Mouse (Mus musculus): Measurements from ENCODE around the gene Hemgn.

Gene Hemgn

GRCm38 (mm10) chr4:46413406-46413805 lies at the start of gene Hemgn:
Gene Hemgn, minus strand, starts transcription at chr4:46413506.
- no peak for DNase-seq (ENCODE audit: low read depth)

DNA sequence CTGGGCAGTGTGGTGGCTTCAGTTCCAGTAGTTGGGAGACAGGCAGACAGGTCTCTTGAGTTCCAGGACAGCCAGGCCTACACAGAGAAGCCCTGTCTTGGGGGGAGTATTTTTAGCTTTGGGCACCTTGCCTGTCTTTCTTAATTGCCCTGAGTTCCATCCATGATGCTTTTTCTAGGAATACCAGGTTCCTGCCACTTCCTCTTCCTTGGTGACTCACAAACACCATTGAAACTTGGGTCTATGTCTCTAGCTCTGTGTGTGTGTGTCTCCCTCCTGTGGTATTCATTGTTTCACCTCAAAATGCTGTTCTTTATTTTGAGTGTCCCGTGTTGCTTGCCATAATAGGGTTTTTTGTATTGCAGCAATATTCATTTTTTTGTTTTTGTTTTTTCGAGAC lies 45.1 kb upstream of the Hemgn start:
- DNase-seq (ENCODE audit: low read depth): no peak

DNA sequence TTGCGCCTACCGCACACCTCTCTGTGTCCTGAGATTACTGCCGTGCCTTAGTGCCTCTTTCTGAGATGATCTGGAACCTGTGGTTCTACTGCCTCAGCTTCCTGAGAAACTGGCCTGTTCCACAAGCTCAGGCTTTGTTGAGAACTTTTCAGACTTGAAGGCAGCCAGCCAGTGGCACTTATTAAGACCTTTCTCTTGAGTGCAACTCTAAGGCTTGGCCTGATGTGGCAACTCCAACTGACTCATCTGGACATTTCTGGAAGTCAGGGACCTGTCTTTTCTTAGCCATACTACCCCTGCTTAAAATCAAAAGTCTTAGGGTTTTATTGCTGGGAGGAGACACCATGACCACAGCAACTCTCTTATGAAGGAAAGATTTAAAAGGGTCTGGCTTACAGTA lies 43.9 kb upstream of the Hemgn start:
- DNase-seq (ENCODE audit: low read depth): no peak

GRCm38 (mm10) chr4:46456762-46457161 lies 43.5 kb upstream of the Hemgn start:
- no peak for DNase-seq (ENCODE audit: low read depth)

- DNase-seq (ENCODE audit: low read depth): peak; percentile 50
Observed at GRCm38 (mm10) chr4:46454097-46454864, 41.0 kb upstream of the Hemgn start.

- DNase-seq (ENCODE audit: low read depth): no peak
Observed at GRCm38 (mm10) chr4:46452855-46453719, 39.8 kb upstream of the Hemgn start.

DNA sequence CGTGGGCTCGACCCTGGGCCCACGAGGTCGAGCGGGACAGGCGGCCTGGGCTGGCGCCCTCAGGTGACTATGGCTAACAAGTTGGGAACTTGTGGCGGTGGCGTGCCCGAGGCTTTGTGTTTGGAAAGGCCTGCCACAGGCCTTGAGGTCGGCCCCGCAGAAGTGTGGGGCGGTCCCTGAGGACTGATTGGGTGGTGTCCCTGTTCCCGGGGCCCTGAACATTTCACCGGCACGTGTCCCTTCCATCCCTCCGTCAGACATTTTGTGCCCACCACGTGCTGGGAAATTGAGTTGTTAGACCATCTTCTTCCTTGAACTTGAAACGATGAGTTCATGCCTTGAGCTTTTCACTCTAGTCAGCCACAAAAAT lies 39.2 kb upstream of the Hemgn start:
- no peak for DNase-seq (ENCODE audit: low read depth)

- peak; percentile 84 for DNase-seq (ENCODE audit: low read depth)
Observed at GRCm38 (mm10) chr4:46451758-46452480, 38.6 kb upstream of the Hemgn start.

DNA sequence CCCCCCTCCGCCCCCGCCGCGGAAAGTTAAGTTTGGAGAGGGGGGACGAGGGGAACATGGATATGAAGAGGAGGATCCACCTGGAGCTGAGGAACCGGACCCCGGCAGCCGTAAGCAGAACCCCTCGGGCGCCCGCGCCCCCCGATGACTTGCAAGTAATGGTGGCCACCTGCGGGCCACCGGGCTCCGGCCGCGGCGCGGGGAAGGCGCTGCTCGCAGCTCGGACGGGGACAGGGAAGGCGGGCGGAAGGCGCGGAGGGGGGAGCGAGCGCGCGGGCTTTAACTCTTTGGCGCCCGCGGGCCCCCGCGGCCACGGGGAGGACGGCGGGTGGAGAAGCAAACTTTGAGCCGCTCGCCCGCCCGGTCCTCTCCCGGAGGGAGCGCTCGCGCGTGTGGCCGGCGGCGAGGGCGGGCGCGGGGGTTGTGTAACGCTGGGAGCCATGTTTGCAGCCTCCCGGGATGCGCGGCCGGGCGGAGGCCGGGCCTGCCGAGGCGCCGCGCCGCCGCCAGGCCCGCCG lies 38.0 kb upstream of the Hemgn start:
- DNase-seq (ENCODE audit: low read depth): peak; percentile 79

DNA sequence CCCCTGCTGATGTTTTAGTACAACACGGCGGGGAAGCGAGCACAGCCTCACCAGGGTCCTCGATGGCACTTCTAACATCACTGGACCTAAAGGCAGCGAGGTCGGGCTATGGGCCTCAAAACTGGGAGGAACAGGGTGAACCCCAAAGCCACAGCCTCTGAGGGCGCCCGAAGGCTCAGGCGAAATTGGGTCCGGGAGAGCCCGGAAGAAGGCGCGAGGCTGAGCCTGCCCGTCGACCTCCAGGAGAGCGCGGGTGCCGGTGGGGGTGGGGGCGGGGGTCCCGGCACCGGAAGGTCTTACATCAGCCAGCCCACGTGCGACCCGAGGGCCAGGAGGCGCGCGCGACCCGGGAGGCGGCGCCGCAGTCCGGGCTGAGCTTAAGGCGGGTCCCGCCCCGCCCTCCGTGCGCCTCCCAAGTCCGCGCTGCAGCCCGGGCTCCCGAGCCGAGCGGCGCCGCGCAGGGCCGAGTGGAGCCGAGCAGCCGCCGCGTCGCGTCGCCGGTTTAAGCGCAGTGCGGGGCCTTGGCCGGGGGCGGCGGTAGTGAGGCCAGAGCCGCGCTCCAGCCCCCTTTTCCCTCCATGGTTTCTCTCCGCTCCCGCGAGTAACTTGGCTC lies 37.3 kb upstream of the Hemgn start, which contains the start of gene Anp32b:
Gene Anp32b (plus strand): TSS at position 384 of the 613 bp plus-strand sequence.
- peak; percentile 93 for DNase-seq (ENCODE audit: low read depth)

DNA sequence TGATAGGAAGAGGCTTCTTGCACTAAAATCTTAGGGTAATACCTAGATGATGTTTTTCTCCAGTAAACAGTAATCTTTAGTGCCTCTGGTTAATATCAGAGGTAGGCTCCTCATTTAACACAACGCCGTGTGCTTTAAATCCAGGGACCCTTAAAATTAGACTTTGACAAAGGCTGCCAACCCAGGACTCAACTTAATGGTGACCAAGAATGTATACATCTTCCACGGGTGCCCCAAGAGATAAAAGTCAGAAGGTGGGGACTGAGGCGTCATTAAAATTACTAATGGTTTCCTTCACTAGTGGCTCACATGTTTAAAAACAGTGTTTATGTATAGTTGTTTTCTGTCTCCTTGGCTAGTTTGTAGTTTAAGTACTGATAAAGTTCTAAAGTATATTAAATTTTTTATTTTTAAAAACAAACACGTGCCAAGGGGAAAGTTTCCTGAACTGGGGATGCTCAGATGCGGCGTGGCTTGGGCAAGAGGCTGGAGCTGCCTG lies 36.8 kb upstream of the Hemgn start:
- no peak for DNase-seq (ENCODE audit: low read depth)

DNA sequence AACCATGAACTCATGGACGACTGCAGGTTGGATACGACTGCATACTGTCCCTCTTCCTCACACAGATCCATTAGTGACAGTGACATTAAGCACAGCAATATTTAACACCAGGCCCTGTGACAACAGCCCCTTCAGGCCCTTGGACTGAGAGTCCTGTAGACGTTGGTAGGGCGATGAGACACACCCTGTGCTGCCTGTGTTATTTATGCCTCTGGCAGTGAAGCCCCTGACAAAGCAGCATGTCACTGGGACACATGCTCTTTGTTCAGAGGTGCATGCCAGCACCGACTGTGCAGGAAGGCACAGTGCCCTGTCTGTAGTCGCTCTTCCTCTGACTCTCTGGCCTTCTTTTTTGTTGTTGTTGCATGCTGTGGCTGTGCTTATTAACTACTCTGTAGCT lies 35.6 kb upstream of the Hemgn start:
- no peak for DNase-seq (ENCODE audit: low read depth)

DNA sequence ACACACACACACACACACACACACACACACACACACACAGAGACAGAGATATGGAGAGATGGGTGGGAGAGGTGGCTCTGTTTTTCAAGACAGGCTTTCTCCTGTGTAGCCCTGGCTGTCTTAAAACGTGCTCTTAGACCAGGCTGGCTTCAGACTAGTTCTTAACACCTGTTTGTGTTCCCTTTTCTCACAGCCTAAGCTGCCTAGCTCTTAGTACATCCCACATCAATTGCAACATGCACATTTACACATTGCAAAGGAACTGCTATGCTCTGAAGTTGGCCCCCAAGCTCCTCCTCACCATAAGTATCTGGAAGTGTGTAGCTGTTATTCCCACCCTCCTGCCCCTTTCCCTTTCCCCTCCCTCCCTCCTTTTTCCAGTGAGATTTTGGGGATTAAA lies 34.2 kb upstream of the Hemgn start:
- DNase-seq (ENCODE audit: low read depth): no peak

DNA sequence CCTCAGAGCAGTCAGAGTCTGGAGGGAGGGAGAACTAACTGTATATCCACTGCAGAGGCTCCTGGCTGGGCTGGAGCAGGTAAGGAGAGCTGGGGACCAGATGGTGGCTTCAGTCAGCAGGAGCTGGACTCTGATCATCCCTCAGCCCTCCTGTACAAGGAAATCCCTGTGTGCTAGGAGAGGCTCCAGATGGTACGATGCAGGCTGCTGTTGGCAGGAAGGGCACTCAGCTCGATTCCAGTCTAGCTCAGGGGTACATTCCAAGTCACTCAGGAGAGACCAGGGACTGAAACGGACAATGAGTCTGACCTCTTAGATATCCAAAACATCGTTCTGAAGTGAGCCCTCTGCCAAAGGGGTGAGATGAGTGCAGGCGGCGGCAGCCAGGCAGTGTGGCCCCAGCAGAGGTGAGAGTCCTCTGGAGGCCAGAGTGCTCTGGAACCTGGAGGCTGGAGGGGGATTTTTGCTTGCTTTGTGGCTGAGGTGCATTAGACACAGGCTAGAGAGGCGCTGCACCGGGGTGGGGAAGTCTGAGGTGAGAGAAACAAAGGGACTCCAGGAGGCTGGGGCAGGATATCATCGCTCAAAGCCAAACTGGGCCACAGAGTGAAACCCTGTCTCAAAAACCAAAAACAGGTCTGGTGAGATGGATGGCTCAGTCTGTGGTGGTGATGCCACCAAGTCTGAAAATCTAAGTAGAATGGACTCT lies 32.1 kb upstream of the Hemgn start:
- no peak for DNase-seq (ENCODE audit: low read depth)

DNA sequence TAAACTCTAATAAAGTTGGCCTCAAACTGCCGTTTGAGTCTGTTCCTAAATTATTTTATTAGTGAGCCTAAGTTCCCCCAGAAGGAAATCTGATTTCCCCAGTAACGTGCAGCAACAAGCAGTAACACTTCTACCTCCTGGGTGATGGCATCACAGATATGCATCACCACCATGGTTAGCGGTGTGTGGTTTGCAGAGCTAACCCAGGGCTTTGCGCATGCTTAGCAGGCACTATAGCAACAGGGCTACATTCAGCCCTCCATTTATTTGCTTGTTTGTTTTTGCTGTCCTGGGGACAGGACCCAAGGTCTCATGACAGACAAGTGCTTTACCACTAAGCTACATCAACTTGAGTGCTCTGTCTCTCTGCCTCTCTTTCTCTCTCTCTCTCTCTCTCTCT lies 29.2 kb upstream of the Hemgn start:
- DNase-seq (ENCODE audit: low read depth): peak; percentile 45

DNA sequence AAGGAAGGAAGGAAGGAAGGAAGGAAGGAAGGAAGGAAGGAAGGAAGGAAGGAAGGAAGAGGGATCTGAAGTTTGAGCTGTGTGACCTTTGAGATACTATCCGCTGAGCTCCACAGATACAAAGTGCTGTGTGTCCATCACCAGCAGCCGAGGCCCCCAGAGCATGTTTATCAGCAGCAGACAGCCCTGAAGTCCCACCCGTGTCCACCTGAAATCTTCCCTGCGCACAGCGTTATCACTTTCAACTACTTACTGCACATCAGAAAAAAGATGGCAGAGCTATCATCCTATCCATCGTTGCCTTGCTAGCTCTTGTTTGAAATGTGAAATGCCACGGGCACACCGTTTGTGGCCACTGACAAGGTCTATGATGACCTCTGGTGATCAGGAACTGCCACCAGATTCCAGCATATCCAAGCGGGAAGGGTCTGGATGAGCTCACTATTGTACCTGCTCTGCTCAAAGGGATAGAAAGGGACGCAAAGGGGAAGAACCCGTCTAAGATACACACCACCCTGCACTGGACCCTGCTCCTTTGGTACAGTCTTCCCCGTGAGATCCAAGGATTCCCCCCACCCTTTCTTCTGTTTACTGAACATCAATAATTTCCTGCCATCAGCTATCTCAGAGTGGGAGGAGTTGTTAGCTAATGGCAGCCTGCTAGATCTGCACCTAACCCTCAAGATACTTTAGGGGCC lies 19.2 kb upstream of the Hemgn start:
- DNase-seq (ENCODE audit: low read depth): no peak

DNA sequence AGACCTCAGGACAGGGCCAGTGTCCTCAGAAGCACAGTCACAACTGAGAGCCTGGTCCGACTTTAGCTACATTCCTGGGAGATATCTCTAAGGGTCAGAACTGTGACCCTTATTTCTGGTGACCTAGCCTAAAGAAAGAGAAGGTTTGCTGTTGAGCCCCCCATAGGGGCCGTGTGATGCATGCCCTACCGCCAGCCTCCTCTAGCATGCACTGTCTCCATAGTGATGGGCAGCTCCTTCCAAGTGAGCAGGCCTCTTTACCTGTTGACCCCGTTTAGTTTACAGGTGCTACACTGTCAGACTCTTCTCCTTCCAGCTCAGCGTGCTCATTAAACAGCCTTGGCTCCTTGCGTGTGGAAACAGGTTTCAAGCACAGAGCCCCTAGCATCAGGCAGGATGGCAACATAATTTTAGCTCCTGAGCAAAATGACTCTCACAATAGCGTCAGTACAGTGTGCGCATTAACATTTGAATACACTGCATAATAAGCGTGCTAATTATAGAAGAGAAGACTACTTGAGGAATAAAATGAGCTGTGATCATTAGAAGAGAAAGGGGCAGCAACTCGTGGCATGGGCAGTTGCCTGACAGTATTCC lies 15.7 kb upstream of the Hemgn start:
- DNase-seq (ENCODE audit: low read depth): no peak

DNA sequence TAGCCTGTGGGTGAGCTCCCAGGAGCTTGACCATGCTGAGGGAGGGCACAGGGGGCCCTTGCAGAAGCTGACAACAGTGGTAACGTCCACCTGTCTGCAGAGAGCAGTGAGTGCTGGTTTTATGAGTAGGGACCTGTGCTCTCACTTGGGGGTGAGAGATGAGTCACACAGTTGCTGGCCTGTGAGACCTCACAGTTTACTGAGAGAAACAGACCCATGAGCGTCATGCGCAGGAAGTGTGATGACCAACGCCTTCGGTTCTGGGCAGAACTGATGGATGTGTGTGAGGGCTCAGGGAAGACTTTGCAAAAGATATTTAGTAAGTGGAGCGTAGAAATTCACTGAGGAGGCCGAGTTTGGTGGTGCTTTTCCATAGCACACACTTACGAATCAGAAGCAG lies 9.3 kb upstream of the Hemgn start:
- no peak for DNase-seq (ENCODE audit: low read depth)

GRCm38 (mm10) chr4:46418851-46419250 lies 5.5 kb upstream of the Hemgn start:
- no peak for DNase-seq (ENCODE audit: low read depth)

DNA sequence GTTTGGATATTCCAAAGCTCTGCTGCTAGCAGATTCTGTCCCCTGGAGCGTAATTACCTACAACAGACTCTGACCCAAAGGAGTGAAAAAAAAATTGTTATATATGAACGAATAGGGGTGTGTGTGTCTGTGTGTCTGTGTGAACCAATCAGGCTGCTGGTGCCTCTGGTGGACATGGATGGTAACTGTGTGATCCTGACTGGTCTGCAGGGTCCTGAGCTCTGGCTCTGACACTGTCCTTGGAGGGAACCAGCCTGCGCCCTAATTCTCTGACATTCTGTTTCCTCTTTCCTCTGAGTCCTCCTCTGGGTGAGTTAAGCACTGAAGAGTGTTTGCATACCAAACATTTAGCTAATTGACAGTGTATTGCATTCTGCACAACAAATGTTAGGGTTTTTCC lies 4.2 kb upstream of the Hemgn start:
- no peak for DNase-seq (ENCODE audit: low read depth)

All from naive thymus-derived CD4-positive, alpha-beta T cell, adult 2 months (primary cell).